Mouse (Mus musculus) heart, embryonic 14.5 days (tissue): ENCODE data around the gene Tmem132d. TPM values are rescaled to one million over a fixed set of nuclear protein-coding genes. Genes with fewer than 3 reads are reported as not detected.

ENCODE experiments used
- ATAC-seq: fragments of 200-750 bp; cut with Nextera tagmentation; 2 replicates; pipeline ENCODE4 v1.8.0; 2017; ENCODE audit warnings: low read depth, moderate TSS enrichment; ENCODE audit not compliant: insufficient number of reproducible peaks, insufficient read depth, low FRiP score
- H3K27ac ChIP-seq, 2 experiments: fragments of 200-500 bp in 1 of 2; fragments of 300-500 bp in 1 of 2; sonication (generic) in 1 of 2; replicated peaks in 1 of 2; 2 replicates each; pipeline ENCODE4 v1.5.1; 2012 to 2014; ENCODE audit warnings: low read depth in 2 of 2, low read length in 2 of 2, control low read depth in 1 of 2, mild to moderate bottlenecking in 1 of 2, mixed read lengths in 1 of 2; ENCODE audit not compliant: control insufficient read depth in 1 of 2, insufficient read depth in 1 of 2
- H3K27me3 ChIP-seq: fragments of 300-500 bp; sonication (generic); 2 replicates; pipeline ENCODE4 v1.6.1; 2014; ENCODE audit warnings: mild to moderate bottlenecking, low read length, control low read depth; ENCODE audit not compliant: control insufficient read depth, insufficient read depth
- H3K36me3 ChIP-seq: fragments of 300-500 bp; sonication (generic); 2 replicates; pipeline ENCODE4 v1.6.1; 2014; ENCODE audit warnings: mild to moderate bottlenecking, control low read depth, low read length, mixed read lengths; ENCODE audit not compliant: control insufficient read depth, insufficient read depth
- H3K4me1 ChIP-seq, 2 experiments: fragments of 200-500 bp in 1 of 2; fragments of 300-500 bp in 1 of 2; sonication (generic) in 1 of 2; 2 replicates each; pipeline ENCODE4 v1.6.1; 2012 to 2014; ENCODE audit warnings: low read length in 2 of 2, control low read depth in 1 of 2, mixed read lengths in 1 of 2; ENCODE audit not compliant: control insufficient read depth in 2 of 2, insufficient read depth in 2 of 2
- H3K4me2 ChIP-seq: fragments of 300-500 bp; sonication (generic); 2 replicates; pipeline ENCODE4 v1.6.1; 2014; ENCODE audit warnings: mild to moderate bottlenecking, low read length
- H3K4me3 ChIP-seq, 2 experiments: fragments of 200-500 bp in 1 of 2; fragments of 300-500 bp in 1 of 2; sonication (generic) in 1 of 2; 2 replicates each; pipeline ENCODE4 v1.5.1; 2012 to 2014; ENCODE audit warnings: low read length in 2 of 2, mild to moderate bottlenecking in 2 of 2, control low read depth in 1 of 2, low read depth in 1 of 2, moderate library complexity in 1 of 2; ENCODE audit not compliant: control insufficient read depth in 1 of 2, insufficient read depth in 1 of 2
- H3K9ac ChIP-seq: fragments of 300-500 bp; sonication (generic); 2 replicates; pipeline ENCODE4 v1.6.1; 2014; ENCODE audit warnings: mild to moderate bottlenecking, low read length
- H3K9me3 ChIP-seq: fragments of 300-500 bp; sonication (generic); 2 replicates; pipeline ENCODE4 v1.6.1; 2016; ENCODE audit warnings: low read length, control low read depth; ENCODE audit not compliant: control insufficient read depth
- WGBS: fragments of 180-500 bp; shearing (Covaris S2); extraction: QIAGEN DNeasy Blood & Tissue Kit; methylation state at CpG from one replicate; pipeline ENCODE4 v1.1.7; 2014; 5-methylcytosine and 5-hydroxymethylcytosine counted together
- polyA plus RNA-seq: library from polyadenylated mRNA; unstranded; fragments of >200 nt; fragmentation: Nextera tagmentation; extraction: Ambion mirVana; gene quantifications from 2 replicates; pipeline ENCODE4 v1.2.1, GENCODE M21; 2014

Gene Tmem132d
- polyA plus RNA-seq, 1 experiment from 2014 or later: 0.03 TPM

- H3K4me3 ChIP-seq: no peak overlapping the region
- H3K4me2 ChIP-seq: no peak overlapping the region
- H3K9me3 ChIP-seq: no peaks in the 10 kb centered on the region
- no peak overlapping the region for H3K9ac ChIP-seq
- no peak for ATAC-seq
- no peak overlapping the region for H3K27ac ChIP-seq
- 61% methylated on average over 3 of the region's 3 CpGs for WGBS
- no peaks in the 10 kb centered on the region for H3K4me1 ChIP-seq
- no peaks in the 10 kb centered on the region for H3K36me3 ChIP-seq
- H3K27me3 ChIP-seq: no peaks in the 10 kb centered on the region
Observed at GRCm38 (mm10) chr5:128122656-128123055, 310.2 kb downstream of the Tmem132d start.

GRCm38 (mm10) chr5:128119171-128119570 is 313.7 kb downstream of the Tmem132d start:
- Histone ChIP-seq H3K9ac (no peak overlapping the region), H3K4me3 (no peak overlapping the region), H3K4me2 (no peak overlapping the region), H3K27me3 (no peaks in the 10 kb centered on the region), H3K9me3 (no peaks in the 10 kb centered on the region), H3K27ac (no peak overlapping the region), H3K36me3 (no peaks in the 10 kb centered on the region), H3K4me1 (no peaks in the 10 kb centered on the region)
- ATAC-seq: no peak
- WGBS: 56% methylated on average over 3 of the region's 3 CpGs

- Histone ChIP-seq H3K4me3 (no peak overlapping the region), H3K9ac (no peak overlapping the region), H3K36me3 (no peaks in the 10 kb centered on the region), H3K4me2 (no peak overlapping the region), H3K4me1 (no peaks in the 10 kb centered on the region), H3K9me3 (peaks cover 7% of the 10 kb centered on the region; the same call in 1 of the 2 replicates), H3K27me3 (no peaks in the 10 kb centered on the region), H3K27ac (no peak overlapping the region)
- no peak for ATAC-seq
- WGBS: 85% methylated on average over 8 of the region's 8 CpGs
Observed at GRCm38 (mm10) chr5:128113107-128113506, 319.8 kb downstream of the Tmem132d start.

- no peak overlapping the region for H3K4me2 ChIP-seq
- H3K36me3 ChIP-seq: no peaks in the 10 kb centered on the region
- 87% methylated on average over 3 of the region's 3 CpGs for WGBS
- H3K9ac ChIP-seq: no peak overlapping the region
- no peak for ATAC-seq
- no peaks in the 10 kb centered on the region for H3K27me3 ChIP-seq
- peaks cover 9% of the 10 kb centered on the region for H3K9me3 ChIP-seq
- no peak overlapping the region for H3K4me3 ChIP-seq
- H3K4me1 ChIP-seq: no peaks in the 10 kb centered on the region
- H3K27ac ChIP-seq: no peak overlapping the region
Observed at GRCm38 (mm10) chr5:128112518-128112917, 320.4 kb downstream of the Tmem132d start.

- Histone ChIP-seq H3K4me3 (no peak overlapping the region), H3K9ac (no peak overlapping the region), H3K27me3 (no peaks in the 10 kb centered on the region), H3K36me3 (no peaks in the 10 kb centered on the region), H3K9me3 (peaks cover 11% of the 10 kb centered on the region), H3K4me2 (no peak overlapping the region), H3K4me1 (no peaks in the 10 kb centered on the region), H3K27ac (no peak overlapping the region)
- no peak for ATAC-seq
- 68% methylated on average over 5 of the region's 5 CpGs for WGBS
Observed at GRCm38 (mm10) chr5:128111664-128112063, 321.2 kb downstream of the Tmem132d start.

GRCm38 (mm10) chr5:128102556-128102955 is 330.3 kb downstream of the Tmem132d start:
- Histone ChIP-seq H3K27ac (no peak overlapping the region), H3K36me3 (no peaks in the 10 kb centered on the region), H3K9me3 (peaks cover 24% of the 10 kb centered on the region), H3K4me2 (no peak overlapping the region), H3K4me3 (no peak overlapping the region), H3K27me3 (no peaks in the 10 kb centered on the region), H3K4me1 (no peaks in the 10 kb centered on the region), H3K9ac (no peak overlapping the region)
- no peak for ATAC-seq
- WGBS: 71% methylated on average over 8 of the region's 8 CpGs

- H3K4me2 ChIP-seq: no peak overlapping the region
- H3K9ac ChIP-seq: no peak overlapping the region
- no peaks in the 10 kb centered on the region for H3K27me3 ChIP-seq
- 70% methylated on average over 5 of the region's 5 CpGs for WGBS
- no peak overlapping the region for H3K4me3 ChIP-seq
- ATAC-seq: no peak
- no peaks in the 10 kb centered on the region for H3K36me3 ChIP-seq
- peaks cover 17% of the 10 kb centered on the region for H3K9me3 ChIP-seq
- no peaks in the 10 kb centered on the region for H3K4me1 ChIP-seq
- H3K27ac ChIP-seq: no peak overlapping the region
Observed at GRCm38 (mm10) chr5:128100331-128100730, 332.5 kb downstream of the Tmem132d start.

GRCm38 (mm10) chr5:128099439-128099838 is 333.4 kb downstream of the Tmem132d start:
- Histone ChIP-seq H3K9ac (no peak overlapping the region), H3K4me3 (no peak overlapping the region), H3K4me2 (no peak overlapping the region), H3K9me3 (peaks cover 17% of the 10 kb centered on the region), H3K4me1 (no peaks in the 10 kb centered on the region), H3K27me3 (no peaks in the 10 kb centered on the region), H3K27ac (no peak overlapping the region), H3K36me3 (no peaks in the 10 kb centered on the region)
- ATAC-seq: no peak
- 61% methylated on average over 2 of the region's 2 CpGs for WGBS
